In the genomic region with DNA sequence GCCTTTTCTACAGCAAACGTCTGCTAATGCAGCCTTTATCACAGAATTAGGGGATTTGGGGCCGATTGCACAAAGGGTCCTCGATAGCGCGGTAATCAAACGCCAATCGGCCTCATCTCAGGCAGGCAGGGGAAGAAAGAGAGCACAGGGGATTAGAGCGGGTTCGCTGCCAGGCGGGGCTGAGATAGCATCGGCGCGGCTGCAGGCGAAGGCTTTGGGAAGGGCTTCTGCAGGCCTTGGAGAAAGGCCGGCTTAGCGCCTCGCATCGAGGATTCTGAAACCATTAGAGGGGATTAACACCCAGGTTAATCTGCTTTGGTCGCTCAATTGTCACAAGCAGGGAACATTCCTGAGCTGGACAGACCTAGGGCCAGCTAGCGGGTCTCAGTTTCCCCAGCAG, we compare ENCODE assay signal across 9 mouse cellular contexts. TPM values are rescaled to one million over a fixed set of nuclear protein-coding genes. Genes with fewer than 3 reads are reported as not detected.
A peak's percentile ranks its signal among the peaks of the same experiment; 100 is the strongest.
DNase-seq lines count a peak whose midpoint lies in the region; ATAC-seq lines count a peak whose summit lies in the region.
"Had no signal": no experiment of that assay in that cellular context is flagged by ENCODE, and none has a peak within 500 bp of the region (broad histone marks: within the 10 kb centered on the region; RNA-seq: fewer than 3 reads in every experiment).

No protein-coding gene starts in this region.

- WGBS in heart, embryonic 16.5 days = 10% methylated on average over 20 of the region's 20 CpGs
- WGBS in embryonic facial prominence, embryonic 13.5 days = 8% methylated on average over 20 of the region's 20 CpGs
- WGBS in limb, embryonic 12.5 days = 12% methylated on average over 20 of the region's 20 CpGs
- WGBS in neural tube, embryonic 14.5 days = 13% methylated on average over 20 of the region's 20 CpGs

- peak overlapping the region; percentile 90 for H3K9ac ChIP-seq in heart, embryonic 16.5 days (ENCODE audit: low read length)
- H3K9ac ChIP-seq in embryonic facial prominence, embryonic 13.5 days = peak overlapping the region; percentile 95
- H3K9ac ChIP-seq in limb, embryonic 12.5 days (replicated peaks) = peak overlapping the region; percentile 31; the same call in 1 of the 2 replicates
- no peak overlapping the region; the same call in 1 of the 2 replicates for H3K9ac ChIP-seq in neural tube, embryonic 14.5 days (replicated peaks; ENCODE audit: low read depth, low read length)

- H3K36me3 ChIP-seq in heart, embryonic 16.5 days (ENCODE audit: control insufficient read depth, insufficient read depth) = peaks cover 2% of the 10 kb centered on the region
- H3K36me3 ChIP-seq in embryonic facial prominence, embryonic 13.5 days = peaks cover 11% of the 10 kb centered on the region
- peaks cover 11% of the 10 kb centered on the region for H3K36me3 ChIP-seq in limb, embryonic 12.5 days
- H3K36me3 ChIP-seq in neural tube, embryonic 14.5 days (ENCODE audit: control insufficient read depth, insufficient read depth, low read length) = peaks cover 6% of the 10 kb centered on the region

- H3K4me3 ChIP-seq in heart, embryonic 16.5 days (ENCODE audit: low read length) = no peak overlapping the region; the same call in 1 of the 2 replicates
- peak overlapping the region; percentile 80; the same call in 1 of the 2 replicates for H3K4me3 ChIP-seq in embryonic facial prominence, embryonic 13.5 days
- 0 out of 2 replicates have a peak overlapping the region, but pooled peaks have one; percentile 1 for H3K4me3 ChIP-seq in limb, embryonic 12.5 days (replicated peaks)
- H3K4me3 ChIP-seq in neural tube, embryonic 14.5 days (ENCODE audit: low read depth, low read length) = no peak overlapping the region

- peak overlapping the region; percentile 90 for H3K4me2 ChIP-seq in heart, embryonic 16.5 days (ENCODE audit: low read depth, low read length)
- peak overlapping the region; percentile 90 for H3K4me2 ChIP-seq in embryonic facial prominence, embryonic 13.5 days
- peak overlapping the region; percentile 87 for H3K4me2 ChIP-seq in limb, embryonic 12.5 days
- H3K4me2 ChIP-seq in neural tube, embryonic 14.5 days (ENCODE audit: low read depth, low read length) = peak overlapping the region; percentile 0; the same call in 1 of the 2 replicates

- H3K27ac ChIP-seq in heart, embryonic 16.5 days (ENCODE audit: low read length) = no peak overlapping the region
- H3K27ac ChIP-seq in embryonic facial prominence, embryonic 13.5 days = no peak overlapping the region
- H3K27ac ChIP-seq in limb, embryonic 12.5 days = no peak overlapping the region
- H3K27ac ChIP-seq in neural tube, embryonic 14.5 days (ENCODE audit: low read depth, low read length) = no peak overlapping the region

- H3K9me3 ChIP-seq in heart, embryonic 16.5 days (replicated peaks; ENCODE audit: control insufficient read depth, low read length) = no peaks in the 10 kb centered on the region
- H3K9me3 ChIP-seq in embryonic facial prominence, embryonic 13.5 days = no peaks in the 10 kb centered on the region
- no peaks in the 10 kb centered on the region for H3K9me3 ChIP-seq in limb, embryonic 12.5 days
- no peaks in the 10 kb centered on the region for H3K9me3 ChIP-seq in neural tube, embryonic 14.5 days (ENCODE audit: control insufficient read depth, low read length)

- H3K4me1 ChIP-seq in heart, embryonic 16.5 days (ENCODE audit: control insufficient read depth, insufficient read depth, low read length) = peaks cover 14% of the 10 kb centered on the region
- peaks cover 22% of the 10 kb centered on the region for H3K4me1 ChIP-seq in embryonic facial prominence, embryonic 13.5 days
- H3K4me1 ChIP-seq in limb, embryonic 12.5 days (replicated peaks) = peaks cover 16% of the 10 kb centered on the region
- H3K4me1 ChIP-seq in neural tube, embryonic 14.5 days (ENCODE audit: control insufficient read depth, insufficient read depth, low read length) = peaks cover 18% of the 10 kb centered on the region

- intact Hi-C loops in gastrocnemius, postnatal 14 days (cut with DNase I; ENCODE audit: low total_unique reads) = no loop called here

- no peak for DNase-seq in heart, adult 11 months
- no peak for DNase-seq in gastrocnemius, postnatal 14 days
- DNase-seq in thymus, postnatal 14 days = no peak
- no peak for DNase-seq in adrenal gland, adult 18-20 months (ENCODE audit: low spot score in 2 of 2)
- DNase-seq: cerebellum, postnatal 25 days had no signal

- ATAC-seq in heart, embryonic 16.5 days (replicated peaks; ENCODE audit: extremely low read depth, insufficient read depth, low FRiP score) = no peak
- no peak for ATAC-seq in embryonic facial prominence, embryonic 13.5 days (ENCODE audit: insufficient number of reproducible peaks, insufficient read depth, low FRiP score, low TSS enrichment, low read depth)
- ATAC-seq in limb, embryonic 12.5 days (ENCODE audit: insufficient number of reproducible peaks, insufficient read depth, low FRiP score, low TSS enrichment, low read depth) = no peak
- ATAC-seq in neural tube, embryonic 14.5 days (ENCODE audit: low read depth) = no peak

- H3K27me3 ChIP-seq in heart, embryonic 16.5 days (ENCODE audit: control insufficient read depth, insufficient read depth, low read length) = peaks cover 36% of the 10 kb centered on the region
- peaks cover 51% of the 10 kb centered on the region for H3K27me3 ChIP-seq in embryonic facial prominence, embryonic 13.5 days
- H3K27me3 ChIP-seq in limb, embryonic 12.5 days = peaks cover 52% of the 10 kb centered on the region
- H3K27me3 ChIP-seq in neural tube, embryonic 14.5 days (ENCODE audit: control insufficient read depth, insufficient read depth, low read length) = peaks cover 16% of the 10 kb centered on the region

RNA-seq across cellular contexts. Expression of gene Gsc2, which starts 5.7 kb away (rescaled TPM):
- not detected in 2 replicates for polyA plus RNA-seq in heart, embryonic 16.5 days (2015; fragmentation: Nextera tagmentation; extraction: Ambion mirVana)
- not detected in 2 replicates for polyA plus RNA-seq in embryonic facial prominence, embryonic 13.5 days (2015; fragmentation: Nextera tagmentation; extraction: Ambion mirVana)
- not detected in 2 replicates for polyA plus RNA-seq in limb, embryonic 12.5 days (2016; fragmentation: Nextera tagmentation; extraction: Ambion mirVana)
- 0.24 TPM in 1 of 2 replicates, not detected in the other for polyA plus RNA-seq in neural tube, embryonic 14.5 days (2014; fragmentation: Nextera tagmentation; extraction: Ambion mirVana)
- total RNA-seq in gastrocnemius, postnatal 14 days (2021) = not detected
- total RNA-seq in adrenal gland, adult 18-20 months (2021) = not detected

RNA-seq across cellular contexts. Expression of gene Slc25a1, which starts 7.4 kb away (rescaled TPM):
- polyA plus RNA-seq in heart, embryonic 16.5 days (2015; fragmentation: Nextera tagmentation; extraction: Ambion mirVana) = 27.2 and 27.9 TPM in 2 replicates
- 77.7 and 90.5 TPM in 2 replicates for polyA plus RNA-seq in embryonic facial prominence, embryonic 13.5 days (2015; fragmentation: Nextera tagmentation; extraction: Ambion mirVana)
- polyA plus RNA-seq in limb, embryonic 12.5 days (2016; fragmentation: Nextera tagmentation; extraction: Ambion mirVana) = 79.5 and 83.0 TPM in 2 replicates
- polyA plus RNA-seq in neural tube, embryonic 14.5 days (2014; fragmentation: Nextera tagmentation; extraction: Ambion mirVana) = 165 and 199 TPM in 2 replicates
- 1 to 10 TPM; 4.9 to 7.7 TPM for total RNA-seq in gastrocnemius, postnatal 14 days (2021)
- total RNA-seq in adrenal gland, adult 18-20 months (2021) = 100 to 1,000 TPM; 368 to 895 TPM

RNA-seq across cellular contexts. Expression of gene Ess2, which starts 9.4 kb away (rescaled TPM):
- 31.6 and 32.7 TPM in 2 replicates for polyA plus RNA-seq in heart, embryonic 16.5 days (2015; fragmentation: Nextera tagmentation; extraction: Ambion mirVana)
- polyA plus RNA-seq in embryonic facial prominence, embryonic 13.5 days (2015; fragmentation: Nextera tagmentation; extraction: Ambion mirVana) = 43.7 and 46.9 TPM in 2 replicates
- 50.6 and 54.7 TPM in 2 replicates for polyA plus RNA-seq in limb, embryonic 12.5 days (2016; fragmentation: Nextera tagmentation; extraction: Ambion mirVana)
- 42.4 and 42.5 TPM in 2 replicates for polyA plus RNA-seq in neural tube, embryonic 14.5 days (2014; fragmentation: Nextera tagmentation; extraction: Ambion mirVana)
- total RNA-seq in gastrocnemius, postnatal 14 days (2021) = 1 to 10 TPM; 9.0 to 9.3 TPM
- 10 to 100 TPM; 13.6 to 15.0 TPM for total RNA-seq in adrenal gland, adult 18-20 months (2021)

RNA-seq across cellular contexts. Expression of gene Tssk2, which starts 22.1 kb away (rescaled TPM):
- not detected in 2 replicates for polyA plus RNA-seq in heart, embryonic 16.5 days (2015; fragmentation: Nextera tagmentation; extraction: Ambion mirVana)
- 0.20 TPM in 1 of 2 replicates, not detected in the other for polyA plus RNA-seq in embryonic facial prominence, embryonic 13.5 days (2015; fragmentation: Nextera tagmentation; extraction: Ambion mirVana)
- not detected in 2 replicates for polyA plus RNA-seq in limb, embryonic 12.5 days (2016; fragmentation: Nextera tagmentation; extraction: Ambion mirVana)
- polyA plus RNA-seq in neural tube, embryonic 14.5 days (2014; fragmentation: Nextera tagmentation; extraction: Ambion mirVana) = not detected in 2 replicates
- not detected for total RNA-seq in gastrocnemius, postnatal 14 days (2021)
- not detected for total RNA-seq in adrenal gland, adult 18-20 months (2021)

RNA-seq across cellular contexts. Expression of gene Dgcr2, which starts 22.2 kb away (rescaled TPM):
- 46.9 and 55.2 TPM in 2 replicates for polyA plus RNA-seq in heart, embryonic 16.5 days (2015; fragmentation: Nextera tagmentation; extraction: Ambion mirVana)
- polyA plus RNA-seq in embryonic facial prominence, embryonic 13.5 days (2015; fragmentation: Nextera tagmentation; extraction: Ambion mirVana) = 96.8 and 97.0 TPM in 2 replicates
- 102 and 105 TPM in 2 replicates for polyA plus RNA-seq in limb, embryonic 12.5 days (2016; fragmentation: Nextera tagmentation; extraction: Ambion mirVana)
- 98.8 and 104 TPM in 2 replicates for polyA plus RNA-seq in neural tube, embryonic 14.5 days (2014; fragmentation: Nextera tagmentation; extraction: Ambion mirVana)
- 10 to 100 TPM; 26.4 to 30.6 TPM for total RNA-seq in gastrocnemius, postnatal 14 days (2021)
- 10 to 100 TPM; 56.7 to 68.6 TPM for total RNA-seq in adrenal gland, adult 18-20 months (2021)

Comparison
In these comparisons a context has a peak if more than half of its experiments do, and no peak if none do; other contexts are left out.
1. H3K4me2 ChIP-seq: peak in every context shown above with its lines; median percentile 90 in heart, embryonic 16.5 days; 90 in embryonic facial prominence, embryonic 13.5 days; 87 in limb, embryonic 12.5 days; 0 in neural tube, embryonic 14.5 days.
2. H3K4me3 ChIP-seq: peak in embryonic facial prominence, embryonic 13.5 days (single experiment) and limb, embryonic 12.5 days (single experiment); none in heart, embryonic 16.5 days (single experiment) and neural tube, embryonic 14.5 days (single experiment).